Mouse (Mus musculus) embryonic facial prominence, embryonic 13.5 days (tissue): ENCODE results near the gene Gm49486. TPM values are rescaled to one million over a fixed set of nuclear protein-coding genes. Genes with fewer than 3 reads are reported as not detected.
A peak's percentile ranks its signal among the peaks of the same experiment; 100 is the strongest.

Experiments
- ATAC-seq: fragments of 200-750 bp; cut with Nextera tagmentation; 2 replicates; pipeline ENCODE4 v1.8.0; 2017; ENCODE audit warnings: low read depth; ENCODE audit not compliant: insufficient number of reproducible peaks, insufficient read depth, low FRiP score, low TSS enrichment
- H3K27ac ChIP-seq: fragments of 300-500 bp; sonication (generic); 2 replicates; pipeline ENCODE4 v1.5.1; 2015; ENCODE audit warnings: moderate library complexity, mild to moderate bottlenecking, inconsistent platforms
- H3K27me3 ChIP-seq: fragments of 300-500 bp; sonication (generic); 2 replicates; pipeline ENCODE4 v1.6.1; 2015; ENCODE audit warnings: mild to moderate bottlenecking, inconsistent platforms
- H3K36me3 ChIP-seq: fragments of 300-500 bp; sonication (generic); 2 replicates; pipeline ENCODE4 v1.6.1; 2015; ENCODE audit warnings: mild to moderate bottlenecking, inconsistent platforms
- H3K4me1 ChIP-seq: fragments of 300-500 bp; sonication (generic); 2 replicates; pipeline ENCODE4 v1.6.1; 2015; ENCODE audit warnings: inconsistent platforms
- H3K4me2 ChIP-seq: fragments of 300-500 bp; sonication (generic); 2 replicates; pipeline ENCODE4 v1.6.1; 2015; ENCODE audit warnings: moderate library complexity, mild to moderate bottlenecking, inconsistent platforms
- H3K4me3 ChIP-seq: fragments of 300-500 bp; sonication (generic); 2 replicates; pipeline ENCODE4 v1.5.1; 2015; ENCODE audit warnings: mild to moderate bottlenecking, inconsistent platforms
- H3K9ac ChIP-seq: fragments of 300-500 bp; sonication (generic); 2 replicates; pipeline ENCODE4 v1.6.1; 2015; ENCODE audit warnings: mild to moderate bottlenecking, inconsistent platforms
- H3K9me3 ChIP-seq: fragments of 300-500 bp; sonication (generic); 2 replicates; pipeline ENCODE4 v1.6.1; 2016; ENCODE audit warnings: inconsistent platforms
- WGBS: fragments of 180-500 bp; shearing (Covaris S2); methylation state at CpG from one replicate; pipeline ENCODE4 v1.1.7; 2015; ENCODE audit warnings: mixed read lengths; 5-methylcytosine and 5-hydroxymethylcytosine counted together
- polyA plus RNA-seq: library from polyadenylated mRNA; unstranded; fragments of >200 nt; fragmentation: Nextera tagmentation; extraction: Ambion mirVana; gene quantifications from 2 replicates; pipeline ENCODE4 v1.2.1, GENCODE M21; 2015

Gene Gm49486
- polyA plus RNA-seq, 1 experiment from 2014 or later: 1.6 TPM

- H3K4me2 ChIP-seq: no peak overlapping the region
- peaks cover 16% of the 10 kb centered on the region for H3K4me1 ChIP-seq
- H3K9ac ChIP-seq: no peak overlapping the region
- H3K27me3 ChIP-seq: peaks cover 17% of the 10 kb centered on the region
- no peaks in the 10 kb centered on the region for H3K36me3 ChIP-seq
- ATAC-seq: no peak
- WGBS: 54% methylated on average over 10 of the region's 10 CpGs
- no peak overlapping the region for H3K4me3 ChIP-seq
- no peak overlapping the region for H3K27ac ChIP-seq
- H3K9me3 ChIP-seq: no peaks in the 10 kb centered on the region
Measured at GRCm38 (mm10) chr15:79273020-79273419, 43.8 kb downstream of the Gm49486 start.

GRCm38 (mm10) chr15:79277728-79278127 is 48.5 kb downstream of the Gm49486 start:
- peaks cover 14% of the 10 kb centered on the region for H3K4me1 ChIP-seq
- no peaks in the 10 kb centered on the region for H3K9me3 ChIP-seq
- 36% methylated on average over 10 of the region's 10 CpGs for WGBS
- no peaks in the 10 kb centered on the region for H3K36me3 ChIP-seq
- H3K27ac ChIP-seq: no peak overlapping the region
- no peak overlapping the region for H3K4me3 ChIP-seq
- no peak overlapping the region for H3K4me2 ChIP-seq
- H3K9ac ChIP-seq: no peak overlapping the region
- H3K27me3 ChIP-seq: no peaks in the 10 kb centered on the region
- no peak for ATAC-seq

GRCm38 (mm10) chr15:79280209-79280608 is 51.0 kb downstream of the Gm49486 start:
- H3K9me3 ChIP-seq: no peaks in the 10 kb centered on the region
- H3K4me3 ChIP-seq: no peak overlapping the region
- H3K9ac ChIP-seq: no peak overlapping the region
- WGBS: 28% methylated on average over 6 of the region's 6 CpGs
- no peak overlapping the region for H3K27ac ChIP-seq
- no peak overlapping the region for H3K4me2 ChIP-seq
- peaks cover 16% of the 10 kb centered on the region for H3K4me1 ChIP-seq
- no peak for ATAC-seq
- no peaks in the 10 kb centered on the region for H3K36me3 ChIP-seq
- no peaks in the 10 kb centered on the region for H3K27me3 ChIP-seq

- Histone ChIP-seq H3K4me3 (no peak overlapping the region), H3K27ac (no peak overlapping the region), H3K9me3 (no peaks in the 10 kb centered on the region), H3K36me3 (no peaks in the 10 kb centered on the region), H3K27me3 (no peaks in the 10 kb centered on the region), H3K4me1 (peaks cover 16% of the 10 kb centered on the region), H3K9ac (no peak overlapping the region), H3K4me2 (no peak overlapping the region)
- no peak for ATAC-seq
- 62% methylated on average over 5 of the region's 5 CpGs for WGBS
Measured at GRCm38 (mm10) chr15:79280850-79281249, 51.7 kb downstream of the Gm49486 start.

- Histone ChIP-seq H3K4me1 (peaks cover 16% of the 10 kb centered on the region), H3K27ac (no peak overlapping the region), H3K27me3 (no peaks in the 10 kb centered on the region), H3K9me3 (no peaks in the 10 kb centered on the region), H3K4me3 (no peak overlapping the region), H3K4me2 (no peak overlapping the region), H3K36me3 (peaks cover 4% of the 10 kb centered on the region; the same call in 1 of the 2 replicates), H3K9ac (no peak overlapping the region)
- WGBS: 83% methylated on average over 1 of the region's 1 CpGs
- no peak for ATAC-seq
Measured at GRCm38 (mm10) chr15:79281389-79281788, 52.2 kb downstream of the Gm49486 start.

GRCm38 (mm10) chr15:79282434-79282833 is 53.2 kb downstream of the Gm49486 start:
- H3K9ac ChIP-seq: no peak overlapping the region
- H3K4me3 ChIP-seq: no peak overlapping the region
- H3K27me3 ChIP-seq: no peaks in the 10 kb centered on the region
- H3K36me3 ChIP-seq: peaks cover 14% of the 10 kb centered on the region; the same call in 1 of the 2 replicates
- H3K27ac ChIP-seq: no peak overlapping the region
- no peaks in the 10 kb centered on the region for H3K9me3 ChIP-seq
- ATAC-seq: no peak
- peaks cover 16% of the 10 kb centered on the region for H3K4me1 ChIP-seq
- no peak overlapping the region for H3K4me2 ChIP-seq
- WGBS: 79% methylated on average over 5 of the region's 5 CpGs

GRCm38 (mm10) chr15:79283371-79283770 is 54.2 kb downstream of the Gm49486 start:
- Histone ChIP-seq H3K36me3 (peaks cover 16% of the 10 kb centered on the region; the same call in 1 of the 2 replicates), H3K9me3 (no peaks in the 10 kb centered on the region), H3K4me1 (peaks cover 12% of the 10 kb centered on the region), H3K27ac (no peak overlapping the region), H3K27me3 (no peaks in the 10 kb centered on the region), H3K4me2 (no peak overlapping the region), H3K9ac (0 out of 2 replicates have a peak overlapping the region, but pooled peaks have one; percentile 0), H3K4me3 (no peak overlapping the region)
- ATAC-seq: no peak
- WGBS: 74% methylated on average over 4 of the region's 4 CpGs

GRCm38 (mm10) chr15:79285399-79285798 is 56.2 kb downstream of the Gm49486 start, which contains the start of gene Baiap2l2:
Gene Baiap2l2 (minus strand): TSS chr15:79285537.
- Histone ChIP-seq H3K4me3 (no peak within 1 kb of the TSS), H3K36me3 (peaks cover 22% of the 10 kb centered on the region), H3K4me2 (no peak within 1 kb of the TSS), H3K4me1 (peaks cover 12% of the 10 kb centered on the region), H3K27me3 (no peaks in the 10 kb centered on the region), H3K9me3 (no peaks in the 10 kb centered on the region), H3K9ac (no peak within 1 kb of the TSS), H3K27ac (no peak within 1 kb of the TSS)
- WGBS: 57% methylated on average over 10 of the region's 10 CpGs
- ATAC-seq: no peak

- no peaks in the 10 kb centered on the region for H3K27me3 ChIP-seq
- no peak overlapping the region for H3K4me2 ChIP-seq
- no peak overlapping the region for H3K27ac ChIP-seq
- no peak for ATAC-seq
- peaks cover 22% of the 10 kb centered on the region for H3K36me3 ChIP-seq
- H3K4me1 ChIP-seq: peaks cover 9% of the 10 kb centered on the region
- H3K9ac ChIP-seq: no peak overlapping the region
- WGBS: 83% methylated on average over 7 of the region's 7 CpGs
- no peak overlapping the region for H3K4me3 ChIP-seq
- no peaks in the 10 kb centered on the region for H3K9me3 ChIP-seq
Measured at GRCm38 (mm10) chr15:79286141-79286540, 57.0 kb downstream of the Gm49486 start.

GRCm38 (mm10) chr15:79287091-79287490 is 57.9 kb downstream of the Gm49486 start:
- H3K27me3 ChIP-seq: no peaks in the 10 kb centered on the region
- no peak overlapping the region for H3K4me3 ChIP-seq
- 89% methylated on average over 7 of the region's 7 CpGs for WGBS
- no peak overlapping the region for H3K27ac ChIP-seq
- 0 out of 2 replicates have a peak, but pooled peaks cover 2% of the 10 kb centered on the region for H3K4me1 ChIP-seq
- H3K4me2 ChIP-seq: no peak overlapping the region
- no peaks in the 10 kb centered on the region for H3K9me3 ChIP-seq
- peaks cover 22% of the 10 kb centered on the region for H3K36me3 ChIP-seq
- no peak for ATAC-seq
- no peak overlapping the region for H3K9ac ChIP-seq

- Histone ChIP-seq H3K36me3 (peaks cover 22% of the 10 kb centered on the region), H3K9me3 (no peaks in the 10 kb centered on the region), H3K4me1 (no peaks in the 10 kb centered on the region), H3K27ac (no peak overlapping the region), H3K27me3 (no peaks in the 10 kb centered on the region), H3K4me3 (no peak overlapping the region), H3K4me2 (no peak overlapping the region), H3K9ac (no peak overlapping the region)
- WGBS: 75% methylated on average over 3 of the region's 3 CpGs
- no peak for ATAC-seq
Measured at GRCm38 (mm10) chr15:79288387-79288786, 59.2 kb downstream of the Gm49486 start.

GRCm38 (mm10) chr15:79289441-79289840 is 60.2 kb downstream of the Gm49486 start:
- ATAC-seq: no peak
- peaks cover 22% of the 10 kb centered on the region for H3K36me3 ChIP-seq
- no peaks in the 10 kb centered on the region for H3K9me3 ChIP-seq
- no peak overlapping the region for H3K9ac ChIP-seq
- H3K27me3 ChIP-seq: no peaks in the 10 kb centered on the region
- 87% methylated on average over 12 of the region's 12 CpGs for WGBS
- H3K4me1 ChIP-seq: no peaks in the 10 kb centered on the region
- no peak overlapping the region for H3K27ac ChIP-seq
- H3K4me3 ChIP-seq: no peak overlapping the region
- no peak overlapping the region for H3K4me2 ChIP-seq
